Mouse (Mus musculus): ENCODE data around the gene Crispld2.

DNA sequence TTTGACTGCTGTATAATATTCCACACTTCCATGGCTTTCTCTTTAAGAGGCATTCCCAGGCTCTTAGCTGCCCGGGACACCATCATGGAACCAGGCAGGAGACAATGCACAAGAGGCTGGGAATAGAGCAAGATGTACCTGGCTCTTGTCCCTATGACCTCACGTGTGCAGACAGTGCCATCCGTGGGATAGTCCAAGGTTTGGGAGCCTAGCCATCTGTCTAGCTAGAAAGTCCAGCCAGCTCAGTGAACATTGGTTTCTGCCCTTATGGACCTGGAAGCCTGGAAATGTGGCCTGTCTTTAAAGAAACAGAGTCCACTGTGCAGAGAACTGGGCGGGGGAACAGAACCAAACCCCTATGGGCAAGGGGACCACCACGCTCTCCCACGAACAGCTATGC, 25.5 kb downstream of the Crispld2 start:
- TF ChIP-seq MAFK (IDR thresholded peaks at IDR 0.05; ENCODE audit: insufficient read depth, low read depth, low read length) (no peak), ZNF384 (IDR thresholded peaks at IDR 0.05; ENCODE audit: low read depth, low read length) (no peak)
